Mouse (Mus musculus): ENCODE measurements around the gene Sfswap.

DNA sequence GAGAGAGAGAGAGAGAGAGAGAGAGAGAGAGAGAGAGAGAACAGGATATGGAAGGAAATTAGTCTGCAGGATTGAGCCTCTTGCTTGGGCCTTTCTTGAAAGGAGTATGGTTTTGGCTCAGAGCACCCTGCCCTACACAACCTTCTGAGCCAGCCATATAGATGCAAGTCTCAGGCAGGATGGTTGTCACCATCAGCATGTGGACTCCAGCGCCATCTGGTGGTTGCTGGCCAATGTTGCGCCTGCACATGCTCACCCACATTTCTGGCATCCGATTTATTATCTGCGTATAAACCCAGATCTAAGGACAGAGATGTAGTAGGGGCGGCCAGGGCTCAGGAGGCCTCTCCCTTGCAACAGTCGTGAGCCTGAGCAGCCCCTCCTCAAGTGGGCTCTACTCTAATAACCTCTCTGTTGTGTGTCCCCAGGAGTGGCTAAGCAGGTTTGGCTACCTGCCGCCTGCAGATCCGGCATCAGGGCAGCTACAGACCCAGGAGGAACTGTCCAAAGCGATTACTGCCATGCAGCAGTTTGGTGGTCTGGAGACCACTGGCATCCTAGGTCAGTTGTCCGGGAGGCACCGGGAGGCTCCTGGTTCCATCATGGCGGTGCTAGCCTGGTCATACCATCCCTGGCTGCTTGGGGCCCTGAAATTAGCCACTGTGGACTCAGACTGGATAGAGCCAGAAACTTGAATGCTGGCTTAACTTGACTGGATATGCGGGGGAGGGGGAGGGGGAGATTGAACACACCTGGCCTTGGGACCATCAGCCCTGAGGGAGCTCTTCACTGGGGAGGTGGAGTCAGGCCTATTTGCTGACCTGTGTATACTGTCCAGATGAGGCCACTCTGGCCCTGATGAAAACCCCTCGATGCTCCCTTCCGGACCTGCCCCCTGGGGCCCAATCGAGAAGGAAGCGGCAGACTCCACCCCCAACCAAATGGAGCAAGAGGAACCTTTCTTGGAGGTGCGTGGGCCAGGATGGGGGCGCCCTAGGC, 93.4 kb downstream of the Sfswap start:
- TF ChIP-seq POLR2A (IDR thresholded peaks at IDR 0.05; ENCODE audit: borderline replicate concordance, insufficient read depth, low read length) = no peak
- peak; percentile 99 for TF ChIP-seq CTCF (IDR thresholded peaks at IDR 0.05; ENCODE audit: borderline replicate concordance, insufficient read depth, low read depth, low read length)

Measured in cerebellum, adult 2 months (tissue).